Mouse (Mus musculus): ENCODE results near the gene 4930435E12Rik. TPM values are rescaled to one million over a fixed set of nuclear protein-coding genes. Genes with fewer than 3 reads are reported as not detected.

The 4930435E12Rik gene
- polyA plus RNA-seq, 1 experiment, result not detected

- TF ChIP-seq POLR2A (IDR thresholded peaks at IDR 0.05; ENCODE audit: low read depth, low read length) (no peak), CTCF (IDR thresholded peaks at IDR 0.05; ENCODE audit: extremely low read depth, insufficient read length, insufficient replicate concordance, low read depth, low read length) (no peak)
- no peaks in the 10 kb centered on the region for H3K27me3 ChIP-seq (ENCODE audit: control insufficient read depth, insufficient read depth, low read length)
- peaks cover 38% of the 10 kb centered on the region for H3K4me1 ChIP-seq (ENCODE audit: control insufficient read depth, insufficient read depth, insufficient read length, low read length)
- WGBS, result 94% methylated on average over 6 of the region's 6 CpGs
- H3K27ac ChIP-seq (ENCODE audit: insufficient read depth, low read depth, low read length), result no peak overlapping the region
- peaks cover 16% of the 10 kb centered on the region for H3K36me3 ChIP-seq (ENCODE audit: control insufficient read depth, insufficient read depth, low read length)
- H3K4me3 ChIP-seq (ENCODE audit: low read depth, low read length), result no peak overlapping the region
Measured at GRCm38 (mm10) chr16:38771145-38771544, 57.4 kb downstream of the 4930435E12Rik start.

GRCm38 (mm10) chr16:38769529-38769928 is 59.0 kb downstream of the 4930435E12Rik start:
- Histone ChIP-seq H3K4me1 (ENCODE audit: control insufficient read depth, insufficient read depth, insufficient read length, low read length) (peaks cover 30% of the 10 kb centered on the region), H3K27ac (ENCODE audit: insufficient read depth, low read depth, low read length) (peak overlapping the region; percentile 77), H3K36me3 (ENCODE audit: control insufficient read depth, insufficient read depth, low read length) (peaks cover 21% of the 10 kb centered on the region), H3K4me3 (ENCODE audit: low read depth, low read length) (no peak overlapping the region), H3K27me3 (ENCODE audit: control insufficient read depth, insufficient read depth, low read length) (no peaks in the 10 kb centered on the region)
- 27% methylated on average over 9 of the region's 9 CpGs for WGBS
- TF ChIP-seq CTCF (IDR thresholded peaks at IDR 0.05; ENCODE audit: extremely low read depth, insufficient read length, insufficient replicate concordance, low read depth, low read length) (no peak), POLR2A (IDR thresholded peaks at IDR 0.05; ENCODE audit: low read depth, low read length) (no peak)

- 96% methylated on average over 8 of the region's 8 CpGs for WGBS
Measured at GRCm38 (mm10) chr16:38768386-38768785, 60.2 kb downstream of the 4930435E12Rik start.

GRCm38 (mm10) chr16:38767761-38768160 is 60.8 kb downstream of the 4930435E12Rik start:
- TF ChIP-seq CTCF (IDR thresholded peaks at IDR 0.05; ENCODE audit: extremely low read depth, insufficient read length, insufficient replicate concordance, low read depth, low read length), result no peak
- TF ChIP-seq POLR2A (IDR thresholded peaks at IDR 0.05; ENCODE audit: low read depth, low read length), result no peak
- Histone ChIP-seq H3K27ac (ENCODE audit: insufficient read depth, low read depth, low read length) (no peak overlapping the region), H3K4me1 (ENCODE audit: control insufficient read depth, insufficient read depth, insufficient read length, low read length) (peaks cover 19% of the 10 kb centered on the region), H3K27me3 (ENCODE audit: control insufficient read depth, insufficient read depth, low read length) (no peaks in the 10 kb centered on the region), H3K4me3 (ENCODE audit: low read depth, low read length) (no peak overlapping the region), H3K36me3 (ENCODE audit: control insufficient read depth, insufficient read depth, low read length) (peaks cover 23% of the 10 kb centered on the region)
- 83% methylated on average over 8 of the region's 8 CpGs for WGBS

More at GRCm38 (mm10) chr16:38768386-38768785, 60.2 kb downstream of the 4930435E12Rik start:
- no peak overlapping the region for H3K4me3 ChIP-seq (ENCODE audit: low read depth, low read length)
- peaks cover 21% of the 10 kb centered on the region for H3K36me3 ChIP-seq (ENCODE audit: control insufficient read depth, insufficient read depth, low read length)
- no peak overlapping the region for H3K27ac ChIP-seq (ENCODE audit: insufficient read depth, low read depth, low read length)
- H3K4me1 ChIP-seq (ENCODE audit: control insufficient read depth, insufficient read depth, insufficient read length, low read length), result peaks cover 23% of the 10 kb centered on the region
- TF ChIP-seq CTCF (IDR thresholded peaks at IDR 0.05; ENCODE audit: extremely low read depth, insufficient read length, insufficient replicate concordance, low read depth, low read length), result no peak
- TF ChIP-seq POLR2A (IDR thresholded peaks at IDR 0.05; ENCODE audit: low read depth, low read length), result no peak
- no peaks in the 10 kb centered on the region for H3K27me3 ChIP-seq (ENCODE audit: control insufficient read depth, insufficient read depth, low read length)

GRCm38 (mm10) chr16:38766671-38767070 is 61.9 kb downstream of the 4930435E12Rik start:
- H3K36me3 ChIP-seq (ENCODE audit: control insufficient read depth, insufficient read depth, low read length), result peaks cover 23% of the 10 kb centered on the region
- H3K4me1 ChIP-seq (ENCODE audit: control insufficient read depth, insufficient read depth, insufficient read length, low read length), result peaks cover 9% of the 10 kb centered on the region
- H3K27me3 ChIP-seq (ENCODE audit: control insufficient read depth, insufficient read depth, low read length), result no peaks in the 10 kb centered on the region
- no peak overlapping the region for H3K4me3 ChIP-seq (ENCODE audit: low read depth, low read length)
- TF ChIP-seq CTCF (IDR thresholded peaks at IDR 0.05; ENCODE audit: extremely low read depth, insufficient read length, insufficient replicate concordance, low read depth, low read length) (no peak), POLR2A (IDR thresholded peaks at IDR 0.05; ENCODE audit: low read depth, low read length) (no peak)
- 51% methylated on average over 3 of the region's 3 CpGs for WGBS
- no peak overlapping the region for H3K27ac ChIP-seq (ENCODE audit: insufficient read depth, low read depth, low read length)

- H3K27me3 ChIP-seq (ENCODE audit: control insufficient read depth, insufficient read depth, low read length), result no peaks in the 10 kb centered on the region
- peaks cover 26% of the 10 kb centered on the region for H3K36me3 ChIP-seq (ENCODE audit: control insufficient read depth, insufficient read depth, low read length)
- WGBS, result 76% methylated on average over 4 of the region's 4 CpGs
- no peak overlapping the region for H3K27ac ChIP-seq (ENCODE audit: insufficient read depth, low read depth, low read length)
- peaks cover 3% of the 10 kb centered on the region; the same call in 1 of the 2 replicates for H3K4me1 ChIP-seq (ENCODE audit: control insufficient read depth, insufficient read depth, insufficient read length, low read length)
- H3K4me3 ChIP-seq (ENCODE audit: low read depth, low read length), result no peak overlapping the region
- TF ChIP-seq POLR2A (IDR thresholded peaks at IDR 0.05; ENCODE audit: low read depth, low read length), result no peak
- no peak for TF ChIP-seq CTCF (IDR thresholded peaks at IDR 0.05; ENCODE audit: extremely low read depth, insufficient read length, insufficient replicate concordance, low read depth, low read length)
Measured at GRCm38 (mm10) chr16:38763508-38763907, 65.0 kb downstream of the 4930435E12Rik start.

- Histone ChIP-seq H3K27ac (ENCODE audit: insufficient read depth, low read depth, low read length) (no peak overlapping the region), H3K4me1 (ENCODE audit: control insufficient read depth, insufficient read depth, insufficient read length, low read length) (peaks cover 5% of the 10 kb centered on the region; the same call in 1 of the 2 replicates), H3K36me3 (ENCODE audit: control insufficient read depth, insufficient read depth, low read length) (peaks cover 26% of the 10 kb centered on the region), H3K4me3 (ENCODE audit: low read depth, low read length) (no peak overlapping the region), H3K27me3 (ENCODE audit: control insufficient read depth, insufficient read depth, low read length) (no peaks in the 10 kb centered on the region)
- 86% methylated on average over 8 of the region's 8 CpGs for WGBS
- TF ChIP-seq POLR2A (IDR thresholded peaks at IDR 0.05; ENCODE audit: low read depth, low read length) (no peak), CTCF (IDR thresholded peaks at IDR 0.05; ENCODE audit: extremely low read depth, insufficient read length, insufficient replicate concordance, low read depth, low read length) (no peak)
Measured at GRCm38 (mm10) chr16:38762401-38762800, 66.1 kb downstream of the 4930435E12Rik start.

Other genes with a start within 250 kb of the 4930435E12Rik start
- gene Arhgap31, start 115.5 kb downstream of the 4930435E12Rik start, polyA plus RNA-seq (2012; rRNA removed), result 2.0 and 4.0 TPM in 2 replicates
- 5.1 and 8.7 TPM in 2 replicates for gene B4galt4, start 86.5 kb downstream of the 4930435E12Rik start, polyA plus RNA-seq (2012; rRNA removed)
- gene Upk1b, start 28.4 kb downstream of the 4930435E12Rik start, polyA plus RNA-seq (2012; rRNA removed), result 2.4 and 4.2 TPM in 2 replicates
- gene Igsf11, start 63.9 kb upstream of the 4930435E12Rik start, polyA plus RNA-seq (2012; rRNA removed), result 0.41 and 0.85 TPM in 2 replicates